Mouse (Mus musculus): ENCODE results near the gene Eaf2.

DNA sequence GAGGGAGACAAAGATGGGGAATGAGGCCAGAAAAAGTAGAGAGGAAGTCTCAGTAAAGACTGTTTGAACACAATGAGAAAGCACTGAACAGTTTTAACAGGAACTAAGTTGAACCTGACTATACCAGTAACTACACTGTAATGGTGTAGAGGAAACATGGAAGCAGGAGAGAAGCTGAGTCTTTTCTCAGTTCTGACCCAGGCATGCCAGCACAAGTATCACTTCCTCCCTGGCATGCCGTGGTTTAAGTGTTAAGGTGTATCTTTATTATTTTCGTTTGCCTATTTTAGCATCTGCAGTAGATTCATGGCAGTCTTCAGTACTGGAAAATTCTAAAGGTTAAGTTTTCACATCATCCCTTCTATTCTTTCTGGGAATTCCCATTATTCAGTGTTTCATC lies 79.8 kb downstream of the Eaf2 start:
- TF ChIP-seq POLR2A (IDR thresholded peaks at IDR 0.05; ENCODE audit: control insufficient read depth, extremely low read depth, insufficient read depth, low read length, poor library complexity) (no peak), CTCF (IDR thresholded peaks at IDR 0.05; ENCODE audit: borderline replicate concordance, control insufficient read depth, extremely low read depth, insufficient read depth, low read length, poor library complexity) (no peak)

All from thymus, adult 2 months (tissue).